8 mouse cellular contexts compared by ENCODE assay signal in the genomic region with DNA sequence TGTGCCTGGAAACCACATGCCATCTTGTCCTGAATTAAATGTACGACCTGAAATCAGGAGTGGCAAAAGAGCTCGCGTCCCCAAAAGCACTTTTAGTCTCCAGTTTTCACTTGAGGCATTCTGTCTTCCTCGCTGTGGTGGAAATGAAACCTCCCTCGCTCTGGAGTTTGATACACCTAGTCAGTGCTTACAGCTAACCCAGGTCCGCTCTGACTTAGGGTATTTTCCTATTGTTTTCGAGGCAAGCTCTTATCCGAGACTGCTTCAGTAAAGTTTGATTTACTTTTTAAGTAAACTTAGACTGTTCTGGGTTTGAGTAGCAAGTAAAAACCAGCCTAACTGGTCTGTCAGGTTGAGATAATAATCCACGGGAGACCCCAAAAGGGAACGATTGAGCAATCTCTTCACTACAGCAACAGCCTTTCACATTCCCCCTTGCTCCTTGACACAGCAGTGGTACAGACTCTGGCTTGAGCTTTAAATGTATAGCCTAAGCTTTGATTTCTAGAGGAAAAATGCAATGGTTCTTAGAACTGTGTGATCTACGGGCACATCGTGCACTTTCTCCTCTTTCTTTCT. TPM values are rescaled to one million over a fixed set of nuclear protein-coding genes. Genes with fewer than 3 reads are reported as not detected.
A peak's percentile ranks its signal among the peaks of the same experiment; 100 is the strongest.
DNase-seq lines count a peak whose midpoint lies in the region; ATAC-seq and TF ChIP-seq lines count a peak whose summit lies in the region.

No protein-coding gene starts in this region.

- no peak for TF ChIP-seq EP300 in liver, embryonic 14.5 days (IDR thresholded peaks at IDR 0.05; ENCODE audit: low read depth)

- H3K27me3 ChIP-seq in liver, embryonic 14.5 days (ENCODE audit: control insufficient read depth, insufficient read depth, low read length) = no peaks in the 10 kb centered on the region
- H3K27me3 ChIP-seq in neural tube, embryonic 15.5 days (replicated peaks) = no peaks in the 10 kb centered on the region

- TF ChIP-seq CTCF in liver, embryonic 14.5 days (IDR thresholded peaks at IDR 0.05; ENCODE audit: low read depth) = no peak

- peak overlapping the region; percentile 96 for H3K4me2 ChIP-seq in liver, embryonic 14.5 days (ENCODE audit: low read depth)
- peak overlapping the region; percentile 75 for H3K4me2 ChIP-seq in neural tube, embryonic 15.5 days

- no peaks in the 10 kb centered on the region for H3K9me3 ChIP-seq in liver, embryonic 14.5 days (ENCODE audit: control insufficient read depth, low read length)
- H3K9me3 ChIP-seq in neural tube, embryonic 15.5 days (replicated peaks) = no peaks in the 10 kb centered on the region

- WGBS in liver, embryonic 14.5 days (ENCODE audit: insufficient replicate concordance) = 10% methylated on average over 12 of the region's 12 CpGs
- 11% methylated on average over 12 of the region's 12 CpGs for WGBS in neural tube, embryonic 15.5 days

- peak; percentile 39 for DNase-seq in kidney, adult 9 months
- no peak for DNase-seq in kidney, postnatal 10 days
- peak; percentile 64 for DNase-seq in adipocyte (ENCODE audit: low spot score)
- DNase-seq in liver, embryonic 14.5 days (ENCODE audit: low read depth in 3 of 3, low spot score in 3 of 3) = peak in 2 of 3 experiments; percentile 19 to 27
- no peak for DNase-seq in layer of hippocampus, adult 18-20 months (ENCODE audit: low spot score in 2 of 2)
- no peak for DNase-seq in cerebellum, postnatal 4 days (ENCODE audit: low spot score in 2 of 2)

- ATAC-seq in granulocyte monocyte progenitor cell, adult 5-6 weeks (replicated peaks; ENCODE audit: poor library complexity, severe bottlenecking) = peak; percentile 37; the same call in 1 of the 2 replicates
- 0 out of 2 replicates have a peak, but pooled peaks have one; percentile 23 for ATAC-seq in liver, embryonic 14.5 days (ENCODE audit: insufficient read depth)
- peak; percentile 40; the same call in 1 of the 2 replicates for ATAC-seq in neural tube, embryonic 15.5 days (ENCODE audit: low FRiP score)

- peaks cover 5 to 11% of the 10 kb centered on the region in 2 experiments; a peak in 3 of 4 replicates for H3K4me1 ChIP-seq in liver, embryonic 14.5 days (replicated peaks; ENCODE audit: control insufficient read depth in 2 of 2, insufficient read depth in 2 of 2, low read length in 1 of 2)
- H3K4me1 ChIP-seq in neural tube, embryonic 15.5 days = peaks cover 17% of the 10 kb centered on the region

- peak overlapping the region; percentile 71 for H3K27ac ChIP-seq in liver, embryonic 14.5 days
- peak overlapping the region; percentile 96 for H3K27ac ChIP-seq in neural tube, embryonic 15.5 days (replicated peaks)

- H3K4me3 ChIP-seq in liver, embryonic 14.5 days (ENCODE audit: insufficient read depth in 1 of 2, low read depth in 2 of 2, low read length in 2 of 2) = peak overlapping the region; percentile 73 to 94
- H3K4me3 ChIP-seq in neural tube, embryonic 15.5 days (replicated peaks) = peak overlapping the region; percentile 89

- H3K9ac ChIP-seq in liver, embryonic 14.5 days (replicated peaks) = peak overlapping the region; percentile 93
- H3K9ac ChIP-seq in neural tube, embryonic 15.5 days (replicated peaks) = peak overlapping the region; percentile 91

- no peaks in the 10 kb centered on the region for H3K36me3 ChIP-seq in liver, embryonic 14.5 days (replicated peaks; ENCODE audit: control insufficient read depth, insufficient read depth, low read depth)
- no peaks in the 10 kb centered on the region for H3K36me3 ChIP-seq in neural tube, embryonic 15.5 days

RNA-seq across cellular contexts. Expression of gene Vps36, which starts 0.9 kb away (rescaled TPM):
- total RNA-seq in granulocyte monocyte progenitor cell, adult 5-6 weeks (2014; fragmentation: Nextera tagmentation) = 30.2 and 45.5 TPM in 2 replicates
- 44.6 and 50.3 TPM in 2 replicates for total RNA-seq in granulocyte monocyte progenitor cell, adult 5-6 weeks (2017)
- 3.2 and 4.9 TPM in 2 replicates for polyA plus RNA-seq in liver, embryonic 14.5 days (2012; rRNA removed)
- polyA plus RNA-seq in liver, embryonic 14.5 days (2014; fragmentation: Nextera tagmentation; extraction: Ambion mirVana) = 7.8 and 8.4 TPM in 2 replicates
- polyA plus RNA-seq in neural tube, embryonic 15.5 days (2015; fragmentation: Nextera tagmentation; extraction: Ambion mirVana) = 44.3 and 45.9 TPM in 2 replicates
- total RNA-seq in layer of hippocampus, adult 18-20 months (2021) = 10 to 100 TPM; 23.7 to 25.5 TPM

RNA-seq across cellular contexts. Expression of gene Ckap2, which starts 7.9 kb away (rescaled TPM):
- total RNA-seq in granulocyte monocyte progenitor cell, adult 5-6 weeks (2014; fragmentation: Nextera tagmentation) = 35.7 and 43.3 TPM in 2 replicates
- total RNA-seq in granulocyte monocyte progenitor cell, adult 5-6 weeks (2017) = 32.7 and 39.6 TPM in 2 replicates
- polyA plus RNA-seq in liver, embryonic 14.5 days (2012; rRNA removed) = 13.7 and 21.7 TPM in 2 replicates
- polyA plus RNA-seq in liver, embryonic 14.5 days (2014; fragmentation: Nextera tagmentation; extraction: Ambion mirVana) = 21.6 and 22.4 TPM in 2 replicates
- polyA plus RNA-seq in neural tube, embryonic 15.5 days (2015; fragmentation: Nextera tagmentation; extraction: Ambion mirVana) = 10.6 and 17.4 TPM in 2 replicates
- total RNA-seq in layer of hippocampus, adult 18-20 months (2021) = under 1 TPM; 0.20 to 0.32 TPM

RNA-seq across cellular contexts. Expression of gene Nek3, which starts 27.3 kb away (rescaled TPM):
- total RNA-seq in granulocyte monocyte progenitor cell, adult 5-6 weeks (2014; fragmentation: Nextera tagmentation) = 1.1 and 1.9 TPM in 2 replicates
- total RNA-seq in granulocyte monocyte progenitor cell, adult 5-6 weeks (2017) = 3.1 and 7.2 TPM in 2 replicates
- polyA plus RNA-seq in liver, embryonic 14.5 days (2012; rRNA removed) = 0.92 and 1.8 TPM in 2 replicates
- 1.4 and 1.7 TPM in 2 replicates for polyA plus RNA-seq in liver, embryonic 14.5 days (2014; fragmentation: Nextera tagmentation; extraction: Ambion mirVana)
- polyA plus RNA-seq in neural tube, embryonic 15.5 days (2015; fragmentation: Nextera tagmentation; extraction: Ambion mirVana) = 8.0 and 8.6 TPM in 2 replicates
- total RNA-seq in layer of hippocampus, adult 18-20 months (2021) = 1 to 10 TPM; 2.5 to 3.0 TPM

RNA-seq across cellular contexts. Expression of gene Thsd1, which starts 33.6 kb away (rescaled TPM):
- total RNA-seq in granulocyte monocyte progenitor cell, adult 5-6 weeks (2014; fragmentation: Nextera tagmentation) = 1.1 and 1.8 TPM in 2 replicates
- total RNA-seq in granulocyte monocyte progenitor cell, adult 5-6 weeks (2017) = 0.86 and 1.3 TPM in 2 replicates
- polyA plus RNA-seq in liver, embryonic 14.5 days (2012; rRNA removed) = 0.80 and 0.94 TPM in 2 replicates
- 1.1 and 1.3 TPM in 2 replicates for polyA plus RNA-seq in liver, embryonic 14.5 days (2014; fragmentation: Nextera tagmentation; extraction: Ambion mirVana)
- polyA plus RNA-seq in neural tube, embryonic 15.5 days (2015; fragmentation: Nextera tagmentation; extraction: Ambion mirVana) = 7.4 and 9.5 TPM in 2 replicates
- 1 to 10 TPM; 2.6 to 3.1 TPM for total RNA-seq in layer of hippocampus, adult 18-20 months (2021)

Comparison
In these comparisons a context has a peak if more than half of its experiments do, and no peak if none do; other contexts are left out.
1. DNase-seq: peak in kidney, adult 9 months (single experiment), adipocyte (single experiment) and liver, embryonic 14.5 days (2 of 3); none in kidney, postnatal 10 days (single experiment), layer of hippocampus, adult 18-20 months (0 of 2) and cerebellum, postnatal 4 days (0 of 2).
2. RNA of gene Ckap2, which starts 7.9 kb away (total RNA-seq): 32.7 to 43.3 TPM in granulocyte monocyte progenitor cell, adult 5-6 weeks; 0.20 to 0.32 TPM in layer of hippocampus, adult 18-20 months; every median in the first group is over 10 times any median in the second.
3. Peak in every context shown above with its lines, with median percentiles within 50 percentile points of each other: ATAC-seq.